Mouse (Mus musculus) forebrain, embryonic 10.5 days (tissue): ENCODE data around the gene Ypel2. TPM values are rescaled to one million over a fixed set of nuclear protein-coding genes. Genes with fewer than 3 reads are reported as not detected.

Source experiments
- DNase-seq: peaks from one replicate; pipeline ENCODE4 v3.0.0-alpha.2; 2017; ENCODE audit warnings: low spot score; ENCODE audit errors: extremely low spot score
- H3K27ac ChIP-seq: fragments of 300-500 bp; sonication (generic); 2 replicates; pipeline ENCODE4 v1.5.1; 2016; ENCODE audit warnings: mild to moderate bottlenecking
- H3K27me3 ChIP-seq: fragments of 300-500 bp; sonication (generic); 2 replicates; pipeline ENCODE4 v1.6.1; 2016; ENCODE audit warnings: mild to moderate bottlenecking; ENCODE audit not compliant: poor library complexity, severe bottlenecking
- H3K36me3 ChIP-seq: fragments of 300-500 bp; sonication (generic); replicated peaks from 2 replicates; pipeline ENCODE4 v1.6.1; 2016; ENCODE audit warnings: mild to moderate bottlenecking, moderate library complexity
- H3K4me1 ChIP-seq: fragments of 300-500 bp; sonication (generic); 2 replicates; pipeline ENCODE4 v1.6.1; 2016
- H3K4me3 ChIP-seq: fragments of 300-500 bp; sonication (generic); 2 replicates; pipeline ENCODE4 v1.5.1; 2016; ENCODE audit warnings: mild to moderate bottlenecking, moderate library complexity
- H3K9me3 ChIP-seq: fragments of 300-500 bp; sonication (generic); 2 replicates; pipeline ENCODE4 v1.6.1; 2016; ENCODE audit warnings: mild to moderate bottlenecking, moderate library complexity
- WGBS: fragments of 180-500 bp; shearing (Covaris S2); methylation state at CpG from one replicate; pipeline ENCODE4 v1.1.7; 2016; 5-methylcytosine and 5-hydroxymethylcytosine counted together
- polyA plus RNA-seq: library from polyadenylated mRNA; unstranded; fragments of >200 nt; fragmentation: Nextera tagmentation; extraction: Ambion mirVana; gene quantifications from 2 replicates; pipeline ENCODE4 v1.2.1, GENCODE M21; 2016

Gene Ypel2
- polyA plus RNA-seq, 1 experiment from 2014 or later = 2.9 TPM

- Histone ChIP-seq H3K4me1 (peaks cover 40% of the 10 kb centered on the region), H3K27ac (0 out of 2 replicates have a peak overlapping the region, but pooled peaks have one; percentile 48), H3K4me3 (no peak overlapping the region), H3K9me3 (no peaks in the 10 kb centered on the region), H3K36me3 (no peaks in the 10 kb centered on the region), H3K27me3 (no peaks in the 10 kb centered on the region)
- DNase-seq = no peak
- 97% methylated on average over 2 of the region's 2 CpGs for WGBS
Observed at GRCm38 (mm10) chr11:86952659-86953058, 40.8 kb downstream of the Ypel2 start.

DNA sequence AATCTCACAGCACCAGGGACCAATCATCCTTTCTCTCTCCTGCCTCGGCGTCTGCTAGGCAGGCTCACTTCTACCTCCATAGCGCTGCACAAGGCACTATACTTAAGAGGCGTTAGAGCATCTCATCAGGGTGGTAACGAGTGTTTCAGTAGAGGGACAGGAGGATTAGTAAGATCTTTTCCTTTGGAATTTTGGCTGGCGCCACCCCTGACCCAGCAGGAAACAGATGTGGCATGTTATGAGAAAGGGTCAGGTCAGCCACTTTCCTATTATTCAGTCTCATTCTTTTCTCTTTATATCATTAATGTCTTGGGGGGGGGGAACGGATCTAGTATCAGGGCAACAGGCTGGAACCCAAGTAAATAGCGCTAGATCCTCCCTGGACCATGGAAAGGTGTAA, 41.8 kb downstream of the Ypel2 start:
- Histone ChIP-seq H3K4me1 (peaks cover 38% of the 10 kb centered on the region), H3K36me3 (no peaks in the 10 kb centered on the region), H3K4me3 (no peak overlapping the region), H3K9me3 (no peaks in the 10 kb centered on the region), H3K27me3 (no peaks in the 10 kb centered on the region), H3K27ac (no peak overlapping the region)
- 65% methylated on average over 8 of the region's 8 CpGs for WGBS
- DNase-seq = no peak

DNA sequence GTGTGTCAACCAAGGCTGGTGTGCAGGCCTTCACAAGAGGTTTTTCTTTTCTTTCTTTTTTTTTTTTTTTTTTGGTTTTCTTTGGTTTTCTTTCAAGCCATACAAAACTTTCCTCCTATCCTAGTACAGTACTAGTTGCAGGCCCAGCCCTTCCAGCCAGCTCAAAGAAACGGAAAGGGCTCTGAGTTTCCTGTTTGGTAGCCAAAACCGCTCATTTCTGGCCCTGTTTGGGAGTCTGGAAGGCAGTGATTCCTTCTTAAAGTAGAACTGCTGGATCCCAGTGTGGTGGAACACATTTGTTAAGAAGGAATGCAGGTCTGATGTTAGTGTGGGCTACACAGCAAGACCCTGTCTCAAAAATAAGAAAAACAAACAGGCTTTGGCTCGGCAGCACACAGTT, 43.0 kb downstream of the Ypel2 start:
- Histone ChIP-seq H3K36me3 (no peaks in the 10 kb centered on the region), H3K4me3 (no peak overlapping the region), H3K27ac (0 out of 2 replicates have a peak overlapping the region, but pooled peaks have one; percentile 31), H3K27me3 (no peaks in the 10 kb centered on the region), H3K4me1 (peaks cover 35% of the 10 kb centered on the region), H3K9me3 (no peaks in the 10 kb centered on the region)
- DNase-seq = no peak
- 88% methylated on average over 3 of the region's 3 CpGs for WGBS

DNA sequence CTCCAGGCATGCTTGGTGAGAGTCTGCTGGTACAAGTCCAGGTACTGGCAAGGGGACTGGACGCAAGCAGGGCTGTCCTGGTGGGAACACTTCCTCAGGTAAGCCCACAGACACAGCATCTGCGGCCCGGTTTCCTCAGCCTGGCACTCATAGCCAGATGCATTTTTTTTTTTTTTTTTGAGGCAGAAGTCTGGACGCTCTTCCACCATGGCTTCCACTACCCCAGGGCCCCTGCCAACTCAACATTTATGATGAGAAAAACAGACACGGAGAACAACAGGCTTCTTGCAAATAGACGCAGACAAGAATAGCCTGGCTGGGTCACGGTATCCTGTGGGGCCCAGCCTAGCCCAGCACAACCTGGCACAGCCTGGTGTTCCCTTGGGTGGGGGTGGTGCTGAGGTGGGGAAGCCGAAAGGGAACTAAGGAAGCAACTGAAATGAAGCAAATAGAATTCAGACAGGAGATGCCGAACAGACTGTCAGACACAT, 43.5 kb downstream of the Ypel2 start:
- Histone ChIP-seq H3K36me3 (no peaks in the 10 kb centered on the region), H3K27ac (peak overlapping the region; percentile 16; the same call in 1 of the 2 replicates), H3K27me3 (no peaks in the 10 kb centered on the region), H3K4me3 (no peak overlapping the region), H3K4me1 (peaks cover 35% of the 10 kb centered on the region), H3K9me3 (no peaks in the 10 kb centered on the region)
- DNase-seq = no peak
- 90% methylated on average over 9 of the region's 9 CpGs for WGBS

- WGBS = 49% methylated on average over 6 of the region's 6 CpGs
- no peaks in the 10 kb centered on the region for H3K27me3 ChIP-seq
- H3K4me3 ChIP-seq = no peak overlapping the region
- peaks cover 8% of the 10 kb centered on the region; the same call in 1 of the 2 replicates for H3K36me3 ChIP-seq
- peaks cover 18% of the 10 kb centered on the region for H3K4me1 ChIP-seq
- peak overlapping the region; percentile 75 for H3K27ac ChIP-seq
- DNase-seq = no peak
- no peaks in the 10 kb centered on the region for H3K9me3 ChIP-seq
Observed at GRCm38 (mm10) chr11:86946644-86947195, 46.8 kb downstream of the Ypel2 start.

DNA sequence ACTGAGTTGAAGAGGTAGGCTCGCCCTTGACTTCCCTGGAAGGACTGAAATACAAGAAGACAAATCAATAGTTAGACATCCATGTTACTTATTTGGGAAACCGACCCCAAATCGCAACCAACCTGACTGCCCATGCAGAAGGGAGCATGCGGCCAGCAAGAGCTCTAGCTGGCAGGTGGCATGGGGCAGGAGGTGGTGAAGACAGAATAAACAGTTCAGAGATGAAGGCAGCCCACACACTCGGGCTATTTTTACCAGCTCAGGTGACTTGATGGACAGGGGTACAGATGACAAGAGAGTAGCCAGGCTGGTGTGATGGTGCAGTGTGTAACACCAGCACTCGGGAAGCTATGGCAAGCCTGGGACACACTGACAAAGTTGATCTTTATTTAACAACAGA, 47.6 kb downstream of the Ypel2 start:
- DNase-seq = no peak
- Histone ChIP-seq H3K27me3 (no peaks in the 10 kb centered on the region), H3K36me3 (peaks cover 8% of the 10 kb centered on the region; the same call in 1 of the 2 replicates), H3K4me1 (peaks cover 15% of the 10 kb centered on the region), H3K9me3 (no peaks in the 10 kb centered on the region), H3K27ac (no peak overlapping the region), H3K4me3 (no peak overlapping the region)
- 89% methylated on average over 6 of the region's 6 CpGs for WGBS

DNA sequence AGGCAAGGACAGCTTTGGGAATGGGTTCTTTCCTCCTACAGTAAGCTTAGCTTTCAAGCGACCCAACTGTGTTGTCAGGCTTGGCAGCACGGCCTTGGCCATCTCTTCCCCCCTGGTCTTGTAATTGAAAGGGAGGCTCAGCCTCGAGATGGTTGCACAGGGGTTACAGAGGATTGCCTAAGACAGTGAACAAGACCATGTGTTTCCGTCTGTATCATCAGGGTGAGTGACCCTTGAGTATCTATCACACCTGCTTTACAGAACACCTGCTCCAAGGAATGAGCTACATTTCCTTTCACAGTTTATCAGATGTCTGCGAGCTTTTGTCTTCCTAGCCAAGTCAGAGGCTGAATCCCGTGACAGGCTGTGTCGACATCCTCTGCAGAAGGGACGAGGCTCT, 48.4 kb downstream of the Ypel2 start:
- Histone ChIP-seq H3K9me3 (no peaks in the 10 kb centered on the region), H3K27ac (no peak overlapping the region), H3K4me3 (no peak overlapping the region), H3K36me3 (peaks cover 8% of the 10 kb centered on the region; the same call in 1 of the 2 replicates), H3K4me1 (peaks cover 15% of the 10 kb centered on the region), H3K27me3 (no peaks in the 10 kb centered on the region)
- DNase-seq = no peak
- 86% methylated on average over 8 of the region's 8 CpGs for WGBS

DNA sequence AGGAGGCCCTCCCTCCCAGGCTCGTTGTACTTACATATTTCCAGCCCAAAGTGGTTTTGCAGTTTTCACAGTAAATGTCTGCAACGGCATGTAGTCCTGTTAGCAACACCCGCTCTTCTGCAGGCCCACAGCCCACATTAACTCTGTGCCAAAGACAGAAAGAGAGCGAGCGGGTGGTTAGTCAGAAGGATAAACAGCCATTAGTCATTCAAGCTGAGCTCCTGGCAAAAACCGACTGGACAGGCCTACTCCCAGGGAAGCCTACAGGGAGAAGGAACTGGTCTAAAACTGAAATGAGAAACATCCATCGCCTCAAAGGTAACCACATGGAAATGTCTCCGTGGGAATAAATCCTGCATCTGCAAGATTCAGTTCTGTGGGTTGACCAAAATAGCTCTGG, 49.0 kb downstream of the Ypel2 start:
- peaks cover 15% of the 10 kb centered on the region for H3K4me1 ChIP-seq
- H3K27me3 ChIP-seq = no peaks in the 10 kb centered on the region
- H3K4me3 ChIP-seq = no peak overlapping the region
- no peaks in the 10 kb centered on the region for H3K9me3 ChIP-seq
- 84% methylated on average over 8 of the region's 8 CpGs for WGBS
- H3K27ac ChIP-seq = no peak overlapping the region
- H3K36me3 ChIP-seq = peaks cover 8% of the 10 kb centered on the region; the same call in 1 of the 2 replicates
- no peak for DNase-seq

DNA sequence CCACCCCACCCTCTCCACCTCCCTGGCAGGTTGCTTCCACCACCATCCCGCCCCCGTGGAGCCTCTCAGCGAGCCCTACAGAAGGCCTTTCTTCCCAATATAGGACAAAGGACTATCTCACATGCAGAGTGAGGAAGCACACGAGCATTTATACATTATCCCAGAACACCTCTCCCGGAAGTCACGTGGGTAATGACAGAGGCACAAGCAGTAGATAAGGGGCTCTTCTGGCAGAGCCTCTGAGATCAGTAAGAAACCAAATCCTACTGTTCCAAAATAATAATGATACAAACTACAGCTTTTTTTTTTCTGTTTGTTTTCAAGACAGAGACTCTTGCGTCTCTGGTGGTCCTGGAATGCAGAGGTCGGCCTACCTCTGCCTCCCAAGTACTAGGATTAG, 51.6 kb downstream of the Ypel2 start:
- Histone ChIP-seq H3K27me3 (no peaks in the 10 kb centered on the region), H3K27ac (no peak overlapping the region), H3K9me3 (no peaks in the 10 kb centered on the region), H3K4me1 (peaks cover 13% of the 10 kb centered on the region), H3K4me3 (no peak overlapping the region), H3K36me3 (peaks cover 8% of the 10 kb centered on the region; the same call in 1 of the 2 replicates)
- WGBS = 88% methylated on average over 8 of the region's 8 CpGs
- DNase-seq = no peak

- Histone ChIP-seq H3K36me3 (peaks cover 8% of the 10 kb centered on the region; the same call in 1 of the 2 replicates), H3K4me1 (0 out of 2 replicates have a peak, but pooled peaks cover 3% of the 10 kb centered on the region), H3K27ac (no peak overlapping the region), H3K9me3 (no peaks in the 10 kb centered on the region), H3K27me3 (no peaks in the 10 kb centered on the region), H3K4me3 (no peak overlapping the region)
- 81% methylated on average over 6 of the region's 6 CpGs for WGBS
- no peak for DNase-seq
Observed at GRCm38 (mm10) chr11:86939503-86939902, 54.0 kb downstream of the Ypel2 start.

DNA sequence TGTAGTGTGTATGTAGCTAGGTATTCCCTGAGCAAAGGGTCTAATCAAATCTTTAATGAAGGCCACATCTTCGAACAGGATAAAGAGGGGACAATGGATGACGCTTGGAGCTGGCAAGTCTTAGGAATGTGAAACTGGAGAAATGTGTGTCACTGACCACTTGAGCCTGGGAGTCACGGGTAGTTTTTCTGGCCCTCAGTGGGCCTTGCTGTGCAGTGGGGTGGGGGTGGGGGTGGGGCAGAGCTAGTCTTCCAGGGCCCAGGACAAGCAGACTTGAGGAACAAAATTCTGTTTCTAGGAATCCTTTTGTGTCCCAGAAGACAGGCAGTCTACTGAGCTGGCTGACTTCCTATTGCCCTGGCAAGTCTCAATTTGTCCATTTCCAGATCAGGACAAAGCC, 55.0 kb downstream of the Ypel2 start:
- H3K27ac ChIP-seq = no peak overlapping the region
- no peak for DNase-seq
- no peak overlapping the region for H3K4me3 ChIP-seq
- no peaks in the 10 kb centered on the region for H3K9me3 ChIP-seq
- 80% methylated on average over 3 of the region's 3 CpGs for WGBS
- 0 out of 2 replicates have a peak, but pooled peaks cover 3% of the 10 kb centered on the region for H3K4me1 ChIP-seq
- 0 out of 2 replicates have a peak, but pooled peaks cover 4% of the 10 kb centered on the region for H3K36me3 ChIP-seq
- H3K27me3 ChIP-seq = no peaks in the 10 kb centered on the region

DNA sequence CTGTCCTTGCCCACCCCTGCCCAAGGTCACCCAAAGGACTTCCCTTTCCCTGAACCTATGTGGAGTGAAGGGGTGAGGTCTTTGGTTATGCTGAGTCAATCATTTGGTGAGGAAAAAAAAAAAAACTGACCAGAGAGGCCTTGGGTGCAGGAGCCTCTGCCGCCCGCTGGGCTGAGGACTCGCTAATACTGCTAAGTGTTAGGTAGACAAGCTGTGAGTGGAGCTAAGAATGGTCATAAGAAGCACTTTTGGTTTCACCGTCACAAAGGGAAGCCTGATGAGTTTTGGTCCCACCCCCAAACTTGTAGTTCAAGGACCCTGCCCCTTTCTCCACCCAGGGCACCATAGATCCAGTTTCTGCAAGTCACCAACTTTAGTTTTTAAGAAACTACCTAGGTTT, 55.4 kb downstream of the Ypel2 start:
- H3K4me3 ChIP-seq = no peak overlapping the region
- 0 out of 2 replicates have a peak, but pooled peaks cover 3% of the 10 kb centered on the region for H3K4me1 ChIP-seq
- DNase-seq = no peak
- no peaks in the 10 kb centered on the region for H3K27me3 ChIP-seq
- H3K27ac ChIP-seq = no peak overlapping the region
- 0 out of 2 replicates have a peak, but pooled peaks cover 4% of the 10 kb centered on the region for H3K36me3 ChIP-seq
- WGBS = 88% methylated on average over 4 of the region's 4 CpGs
- H3K9me3 ChIP-seq = no peaks in the 10 kb centered on the region

- Histone ChIP-seq H3K9me3 (no peaks in the 10 kb centered on the region), H3K27ac (no peak overlapping the region), H3K27me3 (no peaks in the 10 kb centered on the region), H3K4me1 (0 out of 2 replicates have a peak, but pooled peaks cover 3% of the 10 kb centered on the region), H3K4me3 (no peak overlapping the region), H3K36me3 (no peaks in the 10 kb centered on the region)
- 69% methylated on average over 9 of the region's 9 CpGs for WGBS
- no peak for DNase-seq
Observed at GRCm38 (mm10) chr11:86936938-86937337, 56.6 kb downstream of the Ypel2 start.
